Mouse (Mus musculus): ENCODE measurements around the gene Olfr222. TPM values are rescaled to one million over a fixed set of nuclear protein-coding genes. Genes with fewer than 3 reads are reported as not detected.
"Not testable (repeated sequence)": the region's sequence is repeated elsewhere in the genome, so short reads cannot be mapped to it uniquely, and the experiment has no call there.

Olfr222 gene
- not detected for total RNA-seq (2021)

DNA sequence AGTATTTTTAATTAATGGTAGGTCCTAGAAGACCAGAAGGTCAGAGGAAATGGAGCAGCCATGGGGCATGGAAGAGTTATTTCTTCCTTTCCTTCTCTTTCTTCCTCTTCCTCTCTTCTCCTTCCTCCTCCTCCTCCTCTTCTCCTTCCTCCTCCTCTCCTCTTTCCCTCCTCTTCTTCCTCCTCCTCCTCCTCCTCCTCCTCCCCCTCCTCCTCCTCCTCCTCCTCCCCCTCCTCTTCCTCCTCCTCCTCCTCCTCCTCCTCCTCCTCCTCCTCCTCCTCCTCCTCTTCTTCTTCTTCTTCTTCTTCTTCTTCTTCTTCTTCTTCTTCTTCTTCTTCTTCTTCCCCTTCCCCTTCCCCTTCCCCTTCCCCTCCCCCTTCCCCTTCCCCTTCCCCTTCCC lies at the start of gene Olfr222:
Gene Olfr222 (minus strand): TSS at position 101 of the 400 bp plus-strand sequence.
- DNase-seq, result not testable (repeated sequence)
- intact Hi-C loops (cut with DNase I), result loop anchor here (10.0 kb wide), 1 partner anchor 271 kb away; the partner anchor contains the start of gene Wnt9a

DNA sequence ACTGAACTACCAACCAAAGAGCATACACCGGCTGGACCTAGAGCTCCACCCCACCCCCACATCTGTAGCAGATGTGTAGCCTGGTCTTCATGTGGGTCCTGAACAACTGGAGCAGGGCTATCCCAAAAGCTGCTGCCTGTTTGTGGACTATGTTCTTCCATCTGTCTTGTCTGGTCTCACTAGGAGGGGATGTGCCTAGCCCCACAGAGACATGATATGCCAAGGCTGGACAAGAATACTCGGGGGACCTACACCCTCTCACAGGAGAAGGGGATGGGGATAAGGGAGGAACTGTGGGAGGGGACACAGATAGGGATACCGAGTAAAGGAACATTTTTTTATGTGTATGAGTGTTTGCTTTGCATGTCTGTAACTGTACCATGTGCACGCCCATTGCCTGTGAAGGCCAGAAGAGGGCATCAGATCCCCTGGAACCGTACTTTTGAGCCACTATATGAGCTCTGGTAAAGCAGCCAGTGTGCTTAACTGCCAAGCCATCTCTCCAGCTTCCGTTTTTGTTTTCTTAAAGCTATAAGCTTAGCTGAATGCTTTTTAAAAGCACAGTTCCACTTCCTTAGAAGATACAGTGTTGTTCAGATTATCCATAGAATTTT lies 48.1 kb upstream of the Olfr222 start:
- DNase-seq, result peak; percentile 77 to 81
- intact Hi-C loops (cut with DNase I), result loop anchor here (1.0 kb wide), 1 partner anchor 122 kb away; no protein-coding TSS in a partner anchor

DNA sequence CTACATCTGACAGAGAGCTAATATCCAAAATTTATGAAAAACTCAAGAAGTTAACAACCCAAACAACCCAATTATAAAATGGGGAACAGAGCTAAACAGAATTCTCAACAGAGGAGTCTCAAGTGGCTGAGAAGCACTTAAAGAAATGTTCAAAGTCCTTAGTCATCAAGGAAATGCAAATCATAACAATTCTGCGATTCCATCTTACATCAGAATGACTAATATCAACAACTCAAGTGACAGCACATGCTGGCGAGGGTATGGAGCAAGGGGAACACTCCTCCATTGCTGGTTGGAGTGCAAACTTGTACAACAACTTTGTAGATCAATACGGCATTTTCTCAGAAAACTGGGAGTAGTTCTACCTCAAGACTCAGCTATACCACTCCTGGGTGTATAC lies 46.2 kb upstream of the Olfr222 start:
- no peak for DNase-seq
- intact Hi-C loops (cut with DNase I), result no loop called here

DNA sequence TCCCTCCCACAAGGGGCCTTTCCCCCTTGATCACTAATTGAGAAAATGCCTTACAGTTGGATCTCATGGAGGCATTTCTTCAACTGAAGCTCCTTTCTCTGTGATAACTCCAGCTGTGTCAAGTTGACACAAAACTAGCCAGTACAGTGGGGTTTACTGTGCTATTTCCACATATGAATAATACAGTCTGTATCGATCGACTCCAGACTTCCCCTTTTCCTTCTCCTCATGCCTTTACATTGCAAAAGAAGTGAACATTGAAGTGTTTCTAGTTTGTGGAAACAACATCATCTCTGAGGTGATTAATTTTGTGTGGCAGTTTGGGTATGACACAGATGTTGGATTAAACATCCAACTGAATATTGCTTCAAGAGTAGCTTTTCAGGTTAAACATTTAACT lies 41.0 kb upstream of the Olfr222 start:
- intact Hi-C loops (cut with DNase I); DNase-seq: not testable (repeated sequence)

- DNase-seq, result peak; percentile 50 to 68
- intact Hi-C loops (cut with DNase I), result loop anchor here (1.0 kb wide), 1 partner anchor 89 kb away; no protein-coding TSS in a partner anchor
Measured at GRCm38 (mm10) chr11:59614120-59614519, 38.1 kb upstream of the Olfr222 start.

DNA sequence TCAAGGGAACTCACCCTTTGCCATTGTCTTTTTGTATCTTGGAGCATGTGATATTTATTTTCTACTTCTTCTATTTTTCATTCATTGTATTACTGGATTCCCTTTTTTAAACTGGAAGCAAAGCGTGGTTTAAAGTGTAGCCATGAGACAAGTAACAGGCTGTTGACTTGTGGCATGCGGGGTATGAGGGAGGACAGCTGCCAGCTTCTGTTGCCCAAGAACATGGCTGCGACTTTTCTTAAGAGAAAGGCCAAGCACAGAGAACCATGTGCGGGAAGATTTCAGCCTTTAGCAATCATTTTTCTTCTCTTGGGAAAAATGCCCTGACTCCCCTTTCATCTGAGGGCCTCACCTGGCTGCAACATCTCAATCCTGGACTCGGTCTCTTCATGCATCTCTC lies 35.6 kb upstream of the Olfr222 start:
- DNase-seq, result no peak
- intact Hi-C loops (cut with DNase I), result no loop called here

GRCm38 (mm10) chr11:59602287-59602686 lies 26.3 kb upstream of the Olfr222 start:
- no peak for DNase-seq
- intact Hi-C loops (cut with DNase I), result no loop called here

DNA sequence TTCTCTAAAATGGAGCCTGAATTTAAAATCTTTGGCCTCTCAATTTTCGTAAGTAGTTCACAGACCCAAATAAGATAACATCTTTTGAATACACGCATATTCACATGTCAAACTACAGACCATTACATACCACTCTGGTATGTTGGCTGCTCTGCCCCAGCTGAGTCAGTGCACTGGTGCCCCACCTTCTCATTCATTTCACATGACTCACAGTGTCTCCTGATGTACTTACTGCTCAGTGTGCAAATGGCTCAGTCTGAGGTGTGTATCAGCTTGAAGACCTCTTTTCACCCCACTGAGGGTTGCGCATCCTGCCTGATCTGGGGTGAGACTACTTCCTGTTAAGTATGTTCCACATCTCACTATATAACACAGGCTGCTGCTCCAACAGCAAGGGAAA lies 24.8 kb upstream of the Olfr222 start:
- DNase-seq, result peak in 1 of 2 experiments; percentile 27
- intact Hi-C loops (cut with DNase I), result no loop called here

GRCm38 (mm10) chr11:59599211-59599610 lies 23.2 kb upstream of the Olfr222 start:
- intact Hi-C loops (cut with DNase I), result no loop called here
- DNase-seq, result peak in 1 of 2 experiments; percentile 14

DNA sequence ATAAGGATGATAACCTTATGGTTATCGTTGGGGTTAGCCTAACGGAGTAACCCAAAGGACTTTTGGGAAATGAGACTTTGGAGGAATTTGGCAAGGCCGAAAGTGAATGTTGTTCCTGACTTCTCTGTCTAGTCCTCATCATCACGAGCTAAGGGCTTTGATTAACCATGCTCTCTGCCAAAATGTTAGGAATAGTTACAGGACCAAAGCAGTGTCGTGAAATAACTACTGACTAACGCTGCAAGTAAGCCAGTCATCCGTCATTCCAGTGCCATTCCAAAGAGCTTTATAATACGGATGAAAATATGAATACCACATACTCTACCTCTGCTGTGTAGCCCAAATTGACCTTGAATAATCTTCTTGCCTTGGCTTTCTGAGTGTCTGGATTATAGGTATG lies 20.9 kb upstream of the Olfr222 start:
- DNase-seq, result no peak
- intact Hi-C loops (cut with DNase I), result no loop called here

DNA sequence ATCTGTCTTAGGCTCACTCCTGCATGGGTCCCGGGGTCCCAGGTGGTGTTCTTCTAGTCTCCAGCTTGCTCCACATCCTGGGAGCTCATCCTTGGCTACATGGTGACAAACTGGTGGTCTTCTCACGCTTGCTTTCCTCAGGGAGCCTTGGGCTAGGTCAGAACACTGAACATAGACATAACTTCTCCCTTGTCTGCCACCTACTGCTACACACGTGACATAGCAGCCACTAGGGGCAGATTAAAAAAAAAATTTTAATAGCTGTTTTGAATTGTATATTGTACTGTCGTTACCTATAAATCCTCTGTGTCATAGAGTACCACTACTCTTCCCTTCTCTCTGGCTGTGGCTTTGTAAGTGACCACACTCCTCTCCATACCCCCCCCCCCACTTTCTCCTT lies 20.1 kb upstream of the Olfr222 start:
- intact Hi-C loops (cut with DNase I), result no loop called here
- peak in 1 of 2 experiments; percentile 11 for DNase-seq

DNA sequence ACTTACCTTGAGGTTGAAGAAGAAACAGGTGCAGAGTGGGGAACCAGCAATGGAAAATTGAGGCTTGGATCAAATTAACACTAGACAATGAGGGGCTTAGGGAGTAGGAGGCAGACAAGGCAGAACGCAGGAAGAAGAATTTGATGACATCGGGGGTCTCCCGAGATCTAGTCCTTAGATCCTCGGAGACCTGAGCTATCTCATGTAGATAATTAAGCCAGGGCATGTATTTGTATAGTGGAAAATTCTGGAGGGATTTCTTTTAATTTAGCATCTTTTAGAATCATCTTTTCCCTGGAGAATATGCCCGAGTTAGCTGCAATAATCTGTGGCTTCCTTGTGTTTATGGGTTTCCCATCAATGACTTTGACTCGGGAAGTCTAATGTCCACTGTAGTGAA lies 17.2 kb upstream of the Olfr222 start, which contains the start of gene Olfr223:
Gene Olfr223 (minus strand): TSS at position 101 of the 400 bp plus-strand sequence.
- intact Hi-C loops (cut with DNase I), result no loop called here
- DNase-seq, result no peak

- intact Hi-C loops (cut with DNase I), result no loop called here
- DNase-seq, result no peak
Measured at GRCm38 (mm10) chr11:59589496-59589895, 13.5 kb upstream of the Olfr222 start.

DNA sequence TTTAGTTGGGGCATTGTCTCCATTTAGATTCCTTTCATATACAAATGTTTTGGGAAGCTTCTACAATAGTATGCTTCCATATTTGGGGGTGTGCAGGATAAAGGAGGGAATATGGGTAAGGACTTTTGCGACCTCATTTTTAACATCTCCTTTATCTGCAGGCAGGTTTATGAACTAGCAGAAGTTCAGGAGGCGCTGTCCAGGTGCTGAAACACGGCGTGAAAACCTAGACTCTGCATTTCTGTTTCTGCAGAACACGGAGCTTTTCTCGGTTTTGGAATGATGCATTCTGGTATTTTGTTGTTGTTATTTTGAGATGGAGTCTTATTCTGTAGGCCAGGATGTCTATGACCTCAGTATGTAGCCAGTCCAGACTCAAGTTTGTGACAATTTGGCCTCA lies 8.5 kb upstream of the Olfr222 start:
- intact Hi-C loops (cut with DNase I), result no loop called here
- DNase-seq, result peak; percentile 25 to 53

DNA sequence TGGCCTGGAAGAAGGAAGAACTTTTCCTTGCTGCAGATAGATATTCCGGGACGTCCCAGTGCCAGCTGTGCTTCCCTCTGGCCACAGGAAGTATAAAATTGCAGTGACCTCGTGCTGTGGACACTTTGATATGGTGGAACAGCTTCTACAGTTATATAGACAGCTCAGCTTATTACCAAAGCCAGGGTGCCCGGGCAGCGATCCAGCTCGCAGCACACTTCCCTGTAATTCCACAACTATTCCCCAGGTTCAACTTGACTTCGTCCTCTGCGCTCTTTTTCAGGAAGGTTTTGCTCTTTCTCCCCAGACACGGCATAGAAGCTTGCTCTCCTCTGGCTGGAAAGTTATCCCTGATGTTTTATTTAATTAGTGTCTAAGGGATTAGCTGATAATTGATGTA lies 309 bp downstream of the Olfr222 start:
- intact Hi-C loops (cut with DNase I), result loop anchor here (10.0 kb wide), 1 partner anchor 271 kb away; the partner anchor contains the start of gene Wnt9a
- peak in 1 of 2 experiments; percentile 9 for DNase-seq

DNA sequence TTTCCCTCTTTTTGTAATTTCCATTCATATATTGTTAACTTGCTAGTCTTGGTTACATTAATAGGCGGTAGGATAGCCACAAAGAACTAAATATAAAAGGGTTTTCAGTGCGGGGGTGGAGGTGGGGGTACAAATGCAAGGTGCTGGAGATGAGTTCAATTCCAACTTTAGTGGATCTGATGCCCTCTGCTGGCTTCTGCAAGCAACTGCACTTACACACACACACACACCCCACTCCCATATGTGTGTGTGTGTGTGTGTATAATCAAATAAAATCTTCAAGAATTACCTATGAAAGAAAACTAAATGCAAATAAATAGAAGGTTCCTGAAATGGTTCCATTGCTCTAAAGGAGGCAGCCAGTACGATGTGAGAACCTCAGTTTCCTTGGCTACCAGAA lies 6.7 kb downstream of the Olfr222 start:
- DNase-seq, result peak in 1 of 2 experiments; percentile 26
- intact Hi-C loops (cut with DNase I), result loop anchor here (1.0 kb wide), 1 partner anchor 44 kb away; no protein-coding TSS in a partner anchor

GRCm38 (mm10) chr11:59562837-59563236 lies 13.2 kb downstream of the Olfr222 start:
- no peak for DNase-seq
- intact Hi-C loops (cut with DNase I), result no loop called here

GRCm38 (mm10) chr11:59562336-59562735 lies 13.7 kb downstream of the Olfr222 start:
- intact Hi-C loops (cut with DNase I), result no loop called here
- DNase-seq, result no peak

GRCm38 (mm10) chr11:59560906-59561305 lies 15.1 kb downstream of the Olfr222 start:
- no peak for DNase-seq
- intact Hi-C loops (cut with DNase I), result no loop called here

DNA sequence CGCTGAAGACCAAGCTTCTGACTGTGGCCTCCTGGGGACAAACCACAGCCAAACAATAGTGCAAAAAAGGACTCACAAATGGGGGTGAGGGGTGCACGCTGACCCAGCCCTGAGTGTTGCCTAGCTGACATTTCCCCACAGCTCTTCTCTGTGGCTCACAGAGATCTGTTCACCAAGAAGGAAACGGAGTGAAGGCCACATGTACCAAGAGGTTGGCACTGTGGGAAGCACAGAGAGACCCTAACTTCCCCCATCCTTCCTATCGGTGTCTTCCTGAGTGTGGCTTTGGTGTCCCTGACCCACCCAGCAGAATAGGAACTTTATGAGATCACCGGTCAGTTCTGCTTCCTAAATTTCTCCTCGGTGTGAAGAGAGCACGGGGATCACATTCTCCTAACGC lies 21.5 kb downstream of the Olfr222 start:
- intact Hi-C loops (cut with DNase I), result no loop called here
- DNase-seq, result no peak

- intact Hi-C loops (cut with DNase I), result no loop called here
- DNase-seq, result no peak
Measured at GRCm38 (mm10) chr11:59554127-59554526, 21.9 kb downstream of the Olfr222 start.

DNA sequence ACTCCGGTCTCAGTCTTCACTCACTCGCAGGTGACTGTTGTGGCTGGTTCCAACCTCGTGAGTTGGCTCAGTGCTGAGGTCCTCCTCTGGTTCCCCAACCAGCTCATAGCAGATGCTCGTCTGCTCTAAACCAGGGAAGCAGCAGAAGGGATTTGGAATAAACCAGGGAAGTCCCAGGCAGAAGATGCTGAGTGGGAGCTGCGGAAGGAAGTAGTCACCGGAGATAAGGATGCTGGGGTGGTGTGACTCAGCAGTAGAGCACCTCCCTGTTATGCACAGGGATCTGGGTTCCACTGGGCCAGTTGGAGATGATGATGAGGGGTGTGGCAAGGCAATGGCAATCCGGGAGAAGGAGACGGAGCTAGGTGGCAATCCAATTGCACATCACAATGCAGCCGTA lies 32.0 kb downstream of the Olfr222 start:
- intact Hi-C loops (cut with DNase I), result no loop called here
- DNase-seq, result no peak

- intact Hi-C loops (cut with DNase I), result no loop called here
- no peak for DNase-seq
Measured at GRCm38 (mm10) chr11:59543376-59543775, 32.7 kb downstream of the Olfr222 start.

Measured in heart, postnatal 10 days (tissue).